Comparison of ENCODE assay signal across 1 mouse cellular context in genomic region chr1:157633470-157633869, GRCm38 (mm10).
TF ChIP-seq lines count a peak whose summit lies in the region.

No protein-coding gene starts in this region.

TF ChIP-seq in CH12.LX, 34 proteins besides CTCF, POLR2A, EP300 and RAD21 (continued from another document):
- TF ChIP-seq POLR2AphosphoS2 (IDR thresholded peaks at IDR 0.05; ENCODE audit: low read depth, low read length) (no peak), JUN (IDR thresholded peaks at IDR 0.05; ENCODE audit: insufficient read depth, low read depth, low read length) (no peak), MAZ (IDR thresholded peaks at IDR 0.05; ENCODE audit: low read depth, low read length) (no peak), SMC3 (IDR thresholded peaks at IDR 0.05; ENCODE audit: low read depth, low read length) (no peak)
